Mouse (Mus musculus): ENCODE results near the gene Pald1. TPM values are rescaled to one million over a fixed set of nuclear protein-coding genes. Genes with fewer than 3 reads are reported as not detected.

Pald1 gene
- total and polyA plus RNA-seq, 2 experiments from 2014 or later = 17.9 to 66.8 TPM

GRCm38 (mm10) chr10:61277918-61278674 lies 105.2 kb downstream of the Pald1 start:
- TF ChIP-seq CTCF (IDR thresholded peaks at IDR 0.05; ENCODE audit: low read depth) (no peak), EP300 (IDR thresholded peaks at IDR 0.05; ENCODE audit: low read depth) (no peak)
- Histone ChIP-seq H3K4me2 (ENCODE audit: low read depth, low read length) (no peak overlapping the region), H3K9me3 (replicated peaks; ENCODE audit: control insufficient read depth, low read length) (no peaks in the 10 kb centered on the region), H3K4me3 (ENCODE audit: low read depth, low read length) (no peak overlapping the region), H3K36me3 (replicated peaks; ENCODE audit: control insufficient read depth, insufficient read depth, low read length) (no peaks in the 10 kb centered on the region), H3K27me3 (ENCODE audit: control insufficient read depth, insufficient read depth, low read length) (no peaks in the 10 kb centered on the region), H3K27ac (ENCODE audit: low read depth) (peak overlapping the region; percentile 53), H3K4me1 (ENCODE audit: control insufficient read depth, insufficient read depth) (peaks cover 4% of the 10 kb centered on the region; the same call in 1 of the 2 replicates), H3K9ac (replicated peaks; ENCODE audit: low read depth, low read length) (no peak overlapping the region)
- WGBS = 50% methylated on average over 14 of the region's 14 CpGs
- DNase-seq (ENCODE audit: low spot score) (peak; percentile 81), ATAC-seq (ENCODE audit: insufficient read depth, low read depth) (peak; percentile 63)

- Histone ChIP-seq H3K9ac (replicated peaks; ENCODE audit: low read depth, low read length) (no peak overlapping the region), H3K4me1 (ENCODE audit: control insufficient read depth, insufficient read depth) (peaks cover 8% of the 10 kb centered on the region; the same call in 1 of the 2 replicates), H3K27ac (ENCODE audit: low read depth) (no peak overlapping the region), H3K36me3 (replicated peaks; ENCODE audit: control insufficient read depth, insufficient read depth, low read length) (no peaks in the 10 kb centered on the region), H3K4me3 (ENCODE audit: low read depth, low read length) (no peak overlapping the region), H3K9me3 (replicated peaks; ENCODE audit: control insufficient read depth, low read length) (no peaks in the 10 kb centered on the region), H3K27me3 (ENCODE audit: control insufficient read depth, insufficient read depth, low read length) (no peaks in the 10 kb centered on the region; the same call in 1 of the 2 replicates), H3K4me2 (ENCODE audit: low read depth, low read length) (no peak overlapping the region)
- ATAC-seq (ENCODE audit: insufficient read depth, low read depth) (no peak), DNase-seq (ENCODE audit: low spot score) (no peak)
- no peak for TF ChIP-seq EP300 (IDR thresholded peaks at IDR 0.05; ENCODE audit: low read depth)
- WGBS = 90% methylated on average over 6 of the region's 6 CpGs
Measured at GRCm38 (mm10) chr10:61277051-61277450, 106.3 kb downstream of the Pald1 start.

GRCm38 (mm10) chr10:61275669-61276110 lies 107.6 kb downstream of the Pald1 start:
- WGBS = 3% methylated on average over 5 of the region's 5 CpGs
- H3K4me1 ChIP-seq (ENCODE audit: control insufficient read depth, insufficient read depth) = peaks cover 8% of the 10 kb centered on the region; the same call in 1 of the 2 replicates
- peak; percentile 21; the same call in 1 of the 2 replicates for ATAC-seq (ENCODE audit: insufficient read depth, low read depth)
- no peaks in the 10 kb centered on the region; the same call in none of the 2 replicates for H3K27me3 ChIP-seq (ENCODE audit: control insufficient read depth, insufficient read depth, low read length)
- DNase-seq (ENCODE audit: low spot score) = peak; percentile 58
- TF ChIP-seq EP300 (IDR thresholded peaks at IDR 0.05; ENCODE audit: low read depth) = no peak
- peak; percentile 81 for TF ChIP-seq CTCF (IDR thresholded peaks at IDR 0.05; ENCODE audit: low read depth)
- H3K36me3 ChIP-seq (replicated peaks; ENCODE audit: control insufficient read depth, insufficient read depth, low read length) = no peaks in the 10 kb centered on the region
- H3K9me3 ChIP-seq (replicated peaks; ENCODE audit: control insufficient read depth, low read length) = no peaks in the 10 kb centered on the region
- no peak overlapping the region for H3K4me3 ChIP-seq (ENCODE audit: low read depth, low read length)
- H3K27ac ChIP-seq (ENCODE audit: low read depth) = no peak overlapping the region
- peak overlapping the region; percentile 22; the same call in 1 of the 2 replicates for H3K4me2 ChIP-seq (ENCODE audit: low read depth, low read length)
- no peak overlapping the region for H3K9ac ChIP-seq (replicated peaks; ENCODE audit: low read depth, low read length)

- DNase-seq (ENCODE audit: low spot score) (no peak), ATAC-seq (ENCODE audit: insufficient read depth, low read depth) (no peak)
- 56% methylated on average over 2 of the region's 2 CpGs for WGBS
- H3K9me3 ChIP-seq (replicated peaks; ENCODE audit: control insufficient read depth, low read length) = no peaks in the 10 kb centered on the region
- no peak overlapping the region for H3K4me2 ChIP-seq (ENCODE audit: low read depth, low read length)
- H3K36me3 ChIP-seq (replicated peaks; ENCODE audit: control insufficient read depth, insufficient read depth, low read length) = no peaks in the 10 kb centered on the region
- no peaks in the 10 kb centered on the region; the same call in none of the 2 replicates for H3K27me3 ChIP-seq (ENCODE audit: control insufficient read depth, insufficient read depth, low read length)
- no peak overlapping the region for H3K4me3 ChIP-seq (ENCODE audit: low read depth, low read length)
- H3K4me1 ChIP-seq (ENCODE audit: control insufficient read depth, insufficient read depth) = peaks cover 8% of the 10 kb centered on the region; the same call in 1 of the 2 replicates
- no peak overlapping the region for H3K27ac ChIP-seq (ENCODE audit: low read depth)
- no peak for TF ChIP-seq EP300 (IDR thresholded peaks at IDR 0.05; ENCODE audit: low read depth)
- no peak for TF ChIP-seq CTCF (IDR thresholded peaks at IDR 0.05; ENCODE audit: low read depth)
- H3K9ac ChIP-seq (replicated peaks; ENCODE audit: low read depth, low read length) = no peak overlapping the region
Measured at GRCm38 (mm10) chr10:61274532-61274931, 108.8 kb downstream of the Pald1 start.

- peak overlapping the region; percentile 52 for H3K4me3 ChIP-seq (ENCODE audit: low read depth, low read length)
- no peaks in the 10 kb centered on the region for H3K9me3 ChIP-seq (replicated peaks; ENCODE audit: control insufficient read depth, low read length)
- H3K4me1 ChIP-seq (ENCODE audit: control insufficient read depth, insufficient read depth) = peaks cover 8% of the 10 kb centered on the region; the same call in 1 of the 2 replicates
- H3K36me3 ChIP-seq (replicated peaks; ENCODE audit: control insufficient read depth, insufficient read depth, low read length) = no peaks in the 10 kb centered on the region
- H3K27ac ChIP-seq (ENCODE audit: low read depth) = peak overlapping the region; percentile 75; the same call in 1 of the 2 replicates
- TF ChIP-seq CTCF (IDR thresholded peaks at IDR 0.05; ENCODE audit: low read depth) (no peak), EP300 (IDR thresholded peaks at IDR 0.05; ENCODE audit: low read depth) (no peak)
- H3K27me3 ChIP-seq (ENCODE audit: control insufficient read depth, insufficient read depth, low read length) = no peaks in the 10 kb centered on the region; the same call in none of the 2 replicates
- WGBS = 67% methylated on average over 7 of the region's 7 CpGs
- no peak for ATAC-seq (ENCODE audit: insufficient read depth, low read depth)
- no peak for DNase-seq (ENCODE audit: low spot score)
- no peak overlapping the region; the same call in 1 of the 2 replicates for H3K9ac ChIP-seq (replicated peaks; ENCODE audit: low read depth, low read length)
- H3K4me2 ChIP-seq (ENCODE audit: low read depth, low read length) = peak overlapping the region; percentile 84
Measured at GRCm38 (mm10) chr10:61273844-61274215, 109.5 kb downstream of the Pald1 start.
